Mouse (Mus musculus) lung, postnatal 36 days (tissue): ENCODE data around the gene Morn1.
"Not testable (repeated sequence)": the region's sequence is repeated elsewhere in the genome, so short reads cannot be mapped to it uniquely, and the experiment has no call there.

Experiments used
- DNase-seq: peaks from one replicate; pipeline ENCODE4 v3.0.0; 2022; ENCODE audit warnings: mixed read lengths

The Morn1 gene

GRCm38 (mm10) chr4:155086108-155087024 is at the start of gene Morn1, which contains the start of gene Rer1:
Gene Morn1 (plus strand): TSS chr4:155086577.
Gene Rer1 (minus strand): TSS chr4:155086382.
- DNase-seq = peak; percentile 100

- no peak for DNase-seq
These were observed 46.2 kb upstream of the Morn1 start for GRCm38 (mm10) chr4:155040197-155040596.

GRCm38 (mm10) chr4:155040696-155041095 is 45.7 kb upstream of the Morn1 start:
- no peak for DNase-seq

GRCm38 (mm10) chr4:155042606-155043288 is 43.6 kb upstream of the Morn1 start:
- DNase-seq = no peak

- DNase-seq = no peak
These were observed 43.1 kb upstream of the Morn1 start for GRCm38 (mm10) chr4:155043289-155043625.

- DNase-seq = no peak
These were observed 39.7 kb upstream of the Morn1 start for GRCm38 (mm10) chr4:155046636-155047035.

- no peak for DNase-seq
These were observed 36.3 kb upstream of the Morn1 start for GRCm38 (mm10) chr4:155050116-155050515.

- no peak for DNase-seq
These were observed 29.7 kb upstream of the Morn1 start, which contains the start of gene Plch2 for GRCm38 (mm10) chr4:155056724-155057123. Gene Plch2 (minus strand): TSS chr4:155056784.

GRCm38 (mm10) chr4:155058325-155058724 is 28.1 kb upstream of the Morn1 start:
- no peak for DNase-seq

GRCm38 (mm10) chr4:155063895-155064294 is 22.5 kb upstream of the Morn1 start:
- peak; percentile 69 for DNase-seq

GRCm38 (mm10) chr4:155064474-155064873 is 21.9 kb upstream of the Morn1 start:
- no peak for DNase-seq

GRCm38 (mm10) chr4:155065970-155066833 is 20.2 kb upstream of the Morn1 start:
- peak; percentile 95 for DNase-seq

GRCm38 (mm10) chr4:155066834-155067522 is 19.4 kb upstream of the Morn1 start, which contains the start of gene Pex10:
Gene Pex10 (plus strand): TSS chr4:155067016.
- DNase-seq = peak; percentile 96

- no peak for DNase-seq
These were observed 17.9 kb upstream of the Morn1 start for GRCm38 (mm10) chr4:155068357-155068972.

- DNase-seq = no peak
These were observed 17.2 kb upstream of the Morn1 start for GRCm38 (mm10) chr4:155069191-155069590.

- DNase-seq = no peak
These were observed 16.2 kb upstream of the Morn1 start for GRCm38 (mm10) chr4:155070199-155070598.

- no peak for DNase-seq
These were observed 15.5 kb upstream of the Morn1 start for GRCm38 (mm10) chr4:155070921-155071320.

GRCm38 (mm10) chr4:155074418-155074817 is 12.0 kb upstream of the Morn1 start:
- DNase-seq = no peak

- DNase-seq = no peak
These were observed 11.2 kb upstream of the Morn1 start for GRCm38 (mm10) chr4:155075137-155075536.

GRCm38 (mm10) chr4:155075813-155076212 is 10.6 kb upstream of the Morn1 start:
- DNase-seq = no peak

- DNase-seq = no peak
These were observed 9.7 kb upstream of the Morn1 start for GRCm38 (mm10) chr4:155076677-155077076.

- not testable (repeated sequence) for DNase-seq
These were observed 7.6 kb upstream of the Morn1 start for GRCm38 (mm10) chr4:155078808-155079207.
